Mouse (Mus musculus): Measurements from ENCODE around the gene Jmjd1c.

DNA sequence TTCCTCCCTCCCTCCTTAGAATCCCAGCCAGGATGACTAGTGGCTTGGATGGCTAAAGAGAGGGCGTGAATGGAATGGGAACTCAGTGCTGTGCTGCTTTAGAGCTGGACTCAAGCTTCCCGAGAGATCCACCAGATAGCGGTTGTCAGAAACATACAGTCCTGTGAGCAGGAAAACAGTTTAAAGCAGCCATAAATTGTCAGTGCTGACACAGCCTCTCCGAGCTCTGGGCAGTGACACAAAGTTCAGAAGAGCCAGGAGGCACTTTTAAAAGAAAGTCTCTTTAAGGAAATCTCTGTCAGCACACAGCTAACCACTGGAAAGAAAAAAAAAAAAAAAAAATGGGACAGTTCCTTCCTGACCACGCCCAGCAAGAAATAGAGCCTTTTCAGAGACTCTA lies 156.4 kb downstream of the Jmjd1c start:
- TF ChIP-seq EP300 (IDR thresholded peaks at IDR 0.05; ENCODE audit: insufficient read depth, low read depth, low read length): no peak
- TF ChIP-seq POLR2A (IDR thresholded peaks at IDR 0.05; ENCODE audit: insufficient read depth, low read depth, low read length): no peak

Measured in heart, adult 2 months (tissue).